In the genomic region with DNA sequence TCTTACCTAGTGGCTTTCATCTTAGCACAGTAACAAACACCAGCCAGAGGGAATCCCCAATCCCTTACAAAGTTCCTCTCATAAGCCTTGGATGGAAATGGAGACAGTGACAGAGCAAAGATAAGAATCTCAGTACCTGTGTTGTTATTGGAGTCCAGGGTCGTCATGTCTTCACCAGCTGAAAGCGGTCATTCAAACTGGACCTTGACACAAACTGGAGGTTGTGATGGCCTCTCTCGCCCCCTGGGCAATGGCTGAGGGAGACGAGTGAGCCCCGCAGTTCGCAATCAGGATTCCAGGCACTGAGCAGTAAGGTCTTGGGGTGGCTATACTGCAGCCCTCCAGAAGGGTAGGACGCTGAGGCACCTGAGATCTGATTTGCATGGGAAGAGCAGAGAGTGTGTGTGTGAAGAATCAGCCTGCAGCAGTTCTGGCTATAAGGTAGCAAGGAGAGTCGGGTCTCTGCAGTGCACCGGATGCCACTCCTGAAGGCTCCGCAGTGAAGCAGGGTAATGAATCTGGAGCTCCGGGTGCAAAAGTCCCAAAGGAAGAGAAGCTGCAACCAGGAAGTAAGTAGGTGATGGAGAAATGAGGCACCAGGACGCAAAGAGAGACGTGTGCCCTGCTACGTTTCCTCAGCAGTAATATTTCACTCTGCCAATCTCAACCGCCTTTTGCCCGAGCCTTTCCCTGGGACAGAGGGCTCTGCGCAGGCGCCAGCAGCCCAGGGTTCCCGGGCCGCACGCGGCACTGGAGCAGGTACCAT, we compare ENCODE assay signal across 8 mouse cellular contexts. TPM values are rescaled to one million over a fixed set of nuclear protein-coding genes. Genes with fewer than 3 reads are reported as not detected.
DNase-seq lines count a peak whose midpoint lies in the region; ATAC-seq lines count a peak whose summit lies in the region.

Gene Nr1d1 (minus strand): TSS at position 752 of the 766 bp plus-strand sequence.

- no peaks in the 10 kb centered on the region for H3K9me3 ChIP-seq in limb, embryonic 11.5 days (ENCODE audit: control insufficient read depth, low read length)
- no peaks in the 10 kb centered on the region for H3K9me3 ChIP-seq in stomach, embryonic 14.5 days (ENCODE audit: control insufficient read depth, low read depth, low read length)

- H3K4me3 ChIP-seq in limb, embryonic 11.5 days (ENCODE audit: low read depth, low read length) = peak within 1 kb of the TSS; percentile 28
- peak within 1 kb of the TSS; percentile 28 for H3K4me3 ChIP-seq in stomach, embryonic 14.5 days (ENCODE audit: low read depth, low read length)

- intact Hi-C loops in heart, postnatal 10 days (cut with DNase I) = loop anchor here (1.0 kb wide), 1 partner anchor 9 kb away; no protein-coding TSS in a partner anchor

- H3K4me1 ChIP-seq in limb, embryonic 11.5 days (ENCODE audit: control insufficient read depth, insufficient read depth, low read length) = peaks cover 31% of the 10 kb centered on the region
- H3K4me1 ChIP-seq in stomach, embryonic 14.5 days (ENCODE audit: control insufficient read depth, insufficient read depth, low read length) = peaks cover 38% of the 10 kb centered on the region

- whole genome bisulfite sequencing in limb, embryonic 11.5 days = under 1% methylated on average over 22 of the region's 22 CpGs
- under 1% methylated on average over 22 of the region's 22 CpGs for WGBS in stomach, embryonic 14.5 days

- H3K4me2 ChIP-seq in limb, embryonic 11.5 days (ENCODE audit: low read depth, severe bottlenecking) = peak within 1 kb of the TSS; percentile 75
- peak within 1 kb of the TSS; percentile 47 for H3K4me2 ChIP-seq in stomach, embryonic 14.5 days (replicated peaks; ENCODE audit: low read depth, low read length)

- DNase-seq in adrenal gland, adult 18-20 months (ENCODE audit: low spot score in 2 of 2) = peak in 1 of 2 experiments; percentile 99
- DNase-seq in adrenal gland, adult (ENCODE audit: inconsistent age in 2 of 2, low spot score in 1 of 2) = no peak
- peak; percentile 100 for DNase-seq in urinary bladder, adult 2 months (ENCODE audit: low spot score)
- no peak for DNase-seq in urinary bladder, postnatal 25 days (ENCODE audit: low spot score)
- DNase-seq in heart, postnatal 10 days = no peak
- DNase-seq in limb, embryonic 11.5 days (ENCODE audit: low spot score) = no peak
- no peak for DNase-seq in embryo, embryonic 9.5 days (ENCODE audit: extremely low spot score)

- peak within 1 kb of the TSS; percentile 84 for H3K27ac ChIP-seq in limb, embryonic 11.5 days (replicated peaks; ENCODE audit: low read depth, low read length)
- peak within 1 kb of the TSS; percentile 90 for H3K27ac ChIP-seq in stomach, embryonic 14.5 days (ENCODE audit: low read length)

- peak; percentile 65; the same call in 1 of the 2 replicates for ATAC-seq in limb, embryonic 11.5 days (ENCODE audit: insufficient number of reproducible peaks, low FRiP score, low TSS enrichment, low read depth)
- no peak for ATAC-seq in stomach, embryonic 14.5 days (ENCODE audit: insufficient number of reproducible peaks, insufficient read depth, low FRiP score, low read depth)

- H3K9ac ChIP-seq in limb, embryonic 11.5 days (ENCODE audit: low read length) = peak within 1 kb of the TSS; percentile 17; the same call in 1 of the 2 replicates
- H3K9ac ChIP-seq in stomach, embryonic 14.5 days (replicated peaks; ENCODE audit: low read depth, low read length) = no peak within 1 kb of the TSS; the same call in 1 of the 2 replicates

- H3K27me3 ChIP-seq in limb, embryonic 11.5 days (ENCODE audit: control insufficient read depth, insufficient read depth, low read length) = no peaks in the 10 kb centered on the region
- no peaks in the 10 kb centered on the region for H3K27me3 ChIP-seq in stomach, embryonic 14.5 days (ENCODE audit: control insufficient read depth, insufficient read depth, low read length)

- no peaks in the 10 kb centered on the region; the same call in 1 of the 2 replicates for H3K36me3 ChIP-seq in limb, embryonic 11.5 days (ENCODE audit: control insufficient read depth, insufficient read depth, low read length)
- peaks cover 6% of the 10 kb centered on the region; the same call in 1 of the 2 replicates for H3K36me3 ChIP-seq in stomach, embryonic 14.5 days (ENCODE audit: control insufficient read depth, insufficient read depth, low read length)

RNA-seq across cellular contexts. Expression of gene Nr1d1, which starts in this region (rescaled TPM):
- 100 to 1,000 TPM; 226 to 232 TPM for total RNA-seq in adrenal gland, adult 18-20 months (2021)
- 119 and 219 TPM in 2 replicates for polyA plus RNA-seq in urinary bladder, adult 2 months (2012; rRNA removed)
- total RNA-seq in heart, postnatal 10 days (2021) = 10 to 100 TPM; 31.1 to 32.7 TPM
- 1.0 and 1.1 TPM in 2 replicates for polyA plus RNA-seq in limb, embryonic 11.5 days (2014; fragmentation: Nextera tagmentation; extraction: Ambion mirVana)
- polyA plus RNA-seq in stomach, embryonic 14.5 days (2014; fragmentation: Nextera tagmentation; extraction: Ambion mirVana) = 1.7 and 2.3 TPM in 2 replicates

Comparison
In these comparisons a context has a peak if more than half of its experiments do, and no peak if none do; other contexts are left out.
1. RNA of gene Nr1d1 (total RNA-seq): 226 to 232 TPM in adrenal gland, adult 18-20 months; 31.1 to 32.7 TPM in heart, postnatal 10 days; every median in the first group is over 4 times any median in the second.
2. RNA of gene Nr1d1 (polyA plus RNA-seq): 119 to 219 TPM in urinary bladder, adult 2 months; 1.7 to 2.3 TPM in stomach, embryonic 14.5 days and 1.0 to 1.1 TPM in limb, embryonic 11.5 days; every median in the first group is over 10 times any median in the second.